Mouse (Mus musculus): ENCODE results near the gene Troap.

DNA sequence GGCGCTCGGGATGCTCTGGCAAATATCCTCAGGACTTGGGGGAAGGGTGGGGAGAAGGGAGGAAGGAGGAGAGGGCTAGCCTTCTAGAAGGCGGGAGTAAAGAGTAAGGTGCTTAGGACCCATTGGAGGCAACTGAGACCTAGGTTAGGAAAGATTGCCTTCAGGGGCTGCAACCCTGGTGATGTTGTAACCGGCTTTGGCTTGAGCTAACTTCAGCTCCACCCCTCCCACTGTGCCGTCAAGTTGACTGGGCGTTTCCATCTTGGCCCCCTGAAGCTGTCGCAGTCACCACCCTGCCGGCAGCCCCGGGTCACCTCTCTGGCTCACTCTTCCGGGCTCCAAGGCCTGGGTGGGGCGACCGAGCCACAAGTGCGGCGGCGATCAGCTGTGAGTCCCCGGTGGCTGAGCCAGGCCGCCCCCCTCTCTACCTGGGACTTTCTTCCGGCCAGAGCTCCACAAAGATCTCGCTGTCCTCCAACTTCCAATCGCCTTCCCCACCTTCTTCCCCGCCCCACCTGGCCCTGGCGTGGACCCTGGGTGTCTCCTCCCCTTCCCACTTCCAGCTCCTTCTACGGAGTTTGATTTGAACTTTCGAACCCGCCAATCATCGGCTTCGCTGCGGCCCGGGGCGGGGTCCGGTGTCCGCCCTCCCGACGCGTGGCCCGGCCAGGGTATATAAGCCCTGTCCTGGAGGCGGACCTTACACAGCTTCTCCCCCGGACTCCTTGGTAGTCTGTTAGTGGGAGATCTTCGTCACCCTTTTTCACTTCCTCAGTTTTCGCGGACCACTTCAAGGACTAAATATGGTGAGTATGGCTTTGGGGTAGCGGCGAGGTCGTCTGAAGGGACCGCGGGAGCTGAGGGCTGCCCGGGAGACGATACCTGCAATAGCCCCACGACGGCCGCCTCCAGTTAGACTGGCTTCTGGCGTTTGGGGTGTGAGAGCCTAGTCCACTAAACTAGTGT is 44.5 kb upstream of the Troap start, which contains the start of gene Tuba1c:
- TF ChIP-seq CTCF (IDR thresholded peaks at IDR 0.05; ENCODE audit: extremely low read depth, insufficient read depth, insufficient read length, insufficient replicate concordance) (no peak), POLR2A (IDR thresholded peaks at IDR 0.05; ENCODE audit: low read depth, low read length) (peak; percentile 91)

Data from spleen, adult 2 months (tissue).